Mouse (Mus musculus) 3T3-L1 (cell line): Measurements from ENCODE around the gene Lmna.
A peak's percentile ranks its signal among the peaks of the same experiment; 100 is the strongest.

ENCODE experiments used
- DNase-seq: peaks from one replicate; pipeline ENCODE4 v3.0.0-alpha.2; 2015; ENCODE audit warnings: low read depth, low spot score

Lmna gene

GRCm38 (mm10) chr3:88448443-88448842 is 61.3 kb downstream of the Lmna start:
- DNase-seq = no peak

- DNase-seq = no peak
These were observed 62.0 kb downstream of the Lmna start for GRCm38 (mm10) chr3:88447676-88448183.

GRCm38 (mm10) chr3:88446471-88447123 is 63.2 kb downstream of the Lmna start:
- peak; percentile 66 for DNase-seq

DNA sequence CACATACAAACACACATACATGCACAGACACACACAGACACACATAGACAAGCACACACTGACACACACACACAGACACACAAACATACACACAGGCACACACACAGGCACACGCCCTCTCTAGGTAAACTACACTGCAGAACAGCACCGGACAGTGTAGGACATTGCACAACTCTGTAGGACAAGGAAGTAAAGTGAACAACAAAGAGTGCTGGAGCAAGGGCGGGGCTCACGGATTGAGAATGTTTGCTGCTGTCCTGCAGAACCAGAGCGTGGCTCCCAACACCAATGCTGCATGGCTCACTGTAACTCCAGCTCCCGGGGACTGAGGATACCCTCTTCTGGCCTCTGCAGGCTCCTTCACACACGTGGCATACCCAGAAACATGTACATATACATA is 66.9 kb downstream of the Lmna start:
- DNase-seq = peak; percentile 26

GRCm38 (mm10) chr3:88442488-88442887 is 67.3 kb downstream of the Lmna start:
- DNase-seq = no peak

DNA sequence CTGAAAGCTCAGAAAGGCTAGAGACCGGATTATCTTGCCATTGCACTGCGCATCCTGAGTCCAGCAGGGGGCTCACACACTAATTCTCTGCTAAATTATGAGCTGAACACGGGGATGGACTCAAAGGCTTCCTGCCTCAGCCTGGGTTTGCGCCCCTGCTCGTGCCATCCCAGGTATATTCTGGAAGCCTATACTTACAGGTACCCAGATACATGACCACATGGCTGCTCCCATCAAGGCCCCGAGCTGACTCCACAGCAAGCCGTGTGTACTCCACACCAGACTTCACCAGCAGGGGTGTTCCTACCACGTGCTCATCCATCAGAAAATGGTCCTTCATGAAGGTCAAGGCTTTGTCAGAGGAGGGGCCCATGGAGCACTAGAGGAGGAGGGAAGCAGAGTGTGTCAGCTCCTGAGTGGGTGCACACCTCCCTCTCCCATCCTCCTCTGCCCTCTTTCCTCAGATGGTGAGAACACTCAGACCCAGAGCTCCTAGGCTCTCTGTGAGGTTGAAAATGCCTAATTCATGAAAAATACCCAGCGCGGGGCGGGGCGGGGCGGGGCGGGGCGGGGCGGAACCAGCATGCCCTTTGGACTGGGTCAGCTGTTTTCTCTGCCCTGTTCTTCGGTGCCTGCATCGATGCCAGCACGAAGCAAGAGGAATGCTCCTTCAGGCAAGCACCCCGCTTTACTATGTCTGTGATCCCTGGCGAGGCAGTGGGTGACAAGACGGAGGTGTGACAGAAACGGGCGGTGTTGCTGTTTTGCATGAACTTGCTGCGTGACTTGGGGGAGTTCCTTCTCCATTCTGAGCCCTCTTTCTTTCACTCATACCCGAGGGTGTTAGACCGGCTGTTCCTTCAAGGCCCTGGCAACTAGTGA is 69.0 kb downstream of the Lmna start:
- peak; percentile 67 for DNase-seq

DNA sequence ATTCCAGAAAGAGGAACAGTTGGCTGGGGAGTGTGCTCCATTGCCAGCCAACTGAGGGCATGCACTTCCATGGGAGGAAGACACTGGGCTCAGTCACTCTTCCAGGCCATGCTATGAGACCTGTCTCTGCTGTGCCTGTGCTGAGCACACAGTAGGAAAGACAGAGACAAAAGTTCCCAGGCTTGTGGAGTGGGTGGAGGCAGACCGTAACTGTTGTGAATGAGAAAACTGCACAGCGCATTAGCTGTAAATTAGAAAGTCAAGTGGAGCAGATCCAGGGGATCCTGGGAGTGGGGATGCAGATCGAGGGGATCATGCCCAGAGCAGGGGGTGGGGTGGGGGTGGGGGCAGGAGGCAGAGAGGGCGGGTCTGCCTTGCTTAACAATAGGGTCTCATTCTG is 70.2 kb downstream of the Lmna start:
- no peak for DNase-seq

GRCm38 (mm10) chr3:88437454-88437853 is 72.3 kb downstream of the Lmna start:
- DNase-seq = no peak

GRCm38 (mm10) chr3:88436395-88437201 is 73.2 kb downstream of the Lmna start:
- DNase-seq = no peak

- no peak for DNase-seq
These were observed 74.2 kb downstream of the Lmna start for GRCm38 (mm10) chr3:88435515-88435914.
